Mouse (Mus musculus): ENCODE data around the gene Hoxa10. TPM values are rescaled to one million over a fixed set of nuclear protein-coding genes. Genes with fewer than 3 reads are reported as not detected.
A peak's percentile ranks its signal among the peaks of the same experiment; 100 is the strongest.

Hoxa10 gene
- polyA plus RNA-seq, 1 experiment from 2014 or later, result 79.4 TPM

GRCm38 (mm10) chr6:52229558-52230416 lies 10.9 kb downstream of the Hoxa10 start:
- WGBS, result 2% methylated on average over 43 of the region's 44 CpGs
- Histone ChIP-seq H3K9ac (replicated peaks; ENCODE audit: low read depth, low read length) (peak overlapping the region; percentile 94), H3K27ac (ENCODE audit: low read depth, low read length) (peak overlapping the region; percentile 97), H3K4me3 (ENCODE audit: low read depth, low read length) (peak overlapping the region; percentile 57), H3K27me3 (ENCODE audit: control insufficient read depth, insufficient read depth, low read length) (no peaks in the 10 kb centered on the region), H3K36me3 (ENCODE audit: control insufficient read depth, insufficient read depth, low read length) (no peaks in the 10 kb centered on the region), H3K4me1 (ENCODE audit: control insufficient read depth, insufficient read depth, low read length) (peaks cover 18% of the 10 kb centered on the region), H3K4me2 (ENCODE audit: low read depth, low read length) (peak overlapping the region; percentile 90), H3K9me3 (ENCODE audit: control insufficient read depth, low read length) (no peaks in the 10 kb centered on the region)
- no peak for ATAC-seq (ENCODE audit: low read depth)

GRCm38 (mm10) chr6:52228475-52229465 lies 11.9 kb downstream of the Hoxa10 start:
- peak overlapping the region; percentile 97 for H3K27ac ChIP-seq (ENCODE audit: low read depth, low read length)
- H3K36me3 ChIP-seq (ENCODE audit: control insufficient read depth, insufficient read depth, low read length), result no peaks in the 10 kb centered on the region
- WGBS, result 2% methylated on average over 38 of the region's 38 CpGs
- no peak for ATAC-seq (ENCODE audit: low read depth)
- peak overlapping the region; percentile 90 for H3K4me2 ChIP-seq (ENCODE audit: low read depth, low read length)
- peak overlapping the region; percentile 94 for H3K9ac ChIP-seq (replicated peaks; ENCODE audit: low read depth, low read length)
- H3K4me3 ChIP-seq (ENCODE audit: low read depth, low read length), result peak overlapping the region; percentile 57
- H3K9me3 ChIP-seq (ENCODE audit: control insufficient read depth, low read length), result no peaks in the 10 kb centered on the region
- H3K27me3 ChIP-seq (ENCODE audit: control insufficient read depth, insufficient read depth, low read length), result no peaks in the 10 kb centered on the region
- peaks cover 18% of the 10 kb centered on the region for H3K4me1 ChIP-seq (ENCODE audit: control insufficient read depth, insufficient read depth, low read length)

- 5% methylated on average over 11 of the region's 11 CpGs for WGBS
- Histone ChIP-seq H3K4me2 (ENCODE audit: low read depth, low read length) (peak overlapping the region; percentile 99), H3K27ac (ENCODE audit: low read depth, low read length) (peak overlapping the region; percentile 99), H3K4me3 (ENCODE audit: low read depth, low read length) (peak overlapping the region; percentile 88), H3K27me3 (ENCODE audit: control insufficient read depth, insufficient read depth, low read length) (no peaks in the 10 kb centered on the region), H3K9me3 (ENCODE audit: control insufficient read depth, low read length) (no peaks in the 10 kb centered on the region), H3K9ac (replicated peaks; ENCODE audit: low read depth, low read length) (peak overlapping the region; percentile 98), H3K4me1 (ENCODE audit: control insufficient read depth, insufficient read depth, low read length) (peaks cover 16% of the 10 kb centered on the region), H3K36me3 (ENCODE audit: control insufficient read depth, insufficient read depth, low read length) (no peaks in the 10 kb centered on the region)
- ATAC-seq (ENCODE audit: low read depth), result no peak
These were observed 13.0 kb downstream of the Hoxa10 start for GRCm38 (mm10) chr6:52227470-52228222.

GRCm38 (mm10) chr6:52226569-52227257 lies 13.9 kb downstream of the Hoxa10 start:
- peak overlapping the region; percentile 99 for H3K27ac ChIP-seq (ENCODE audit: low read depth, low read length)
- H3K4me3 ChIP-seq (ENCODE audit: low read depth, low read length), result peak overlapping the region; percentile 88
- no peaks in the 10 kb centered on the region for H3K27me3 ChIP-seq (ENCODE audit: control insufficient read depth, insufficient read depth, low read length)
- ATAC-seq (ENCODE audit: low read depth), result peak; percentile 12
- peak overlapping the region; percentile 98 for H3K9ac ChIP-seq (replicated peaks; ENCODE audit: low read depth, low read length)
- H3K36me3 ChIP-seq (ENCODE audit: control insufficient read depth, insufficient read depth, low read length), result no peaks in the 10 kb centered on the region
- under 1% methylated on average over 26 of the region's 26 CpGs for WGBS
- peaks cover 16% of the 10 kb centered on the region for H3K4me1 ChIP-seq (ENCODE audit: control insufficient read depth, insufficient read depth, low read length)
- H3K4me2 ChIP-seq (ENCODE audit: low read depth, low read length), result peak overlapping the region; percentile 99
- H3K9me3 ChIP-seq (ENCODE audit: control insufficient read depth, low read length), result no peaks in the 10 kb centered on the region

- peak; percentile 63 for ATAC-seq (ENCODE audit: low read depth)
- under 1% methylated on average over 69 of the region's 69 CpGs for WGBS
- H3K9me3 ChIP-seq (ENCODE audit: control insufficient read depth, low read length), result no peaks in the 10 kb centered on the region
- H3K36me3 ChIP-seq (ENCODE audit: control insufficient read depth, insufficient read depth, low read length), result no peaks in the 10 kb centered on the region
- H3K4me2 ChIP-seq (ENCODE audit: low read depth, low read length), result peak overlapping the region; percentile 99
- peak overlapping the region; percentile 98 for H3K9ac ChIP-seq (replicated peaks; ENCODE audit: low read depth, low read length)
- peak overlapping the region; percentile 88 for H3K4me3 ChIP-seq (ENCODE audit: low read depth, low read length)
- H3K27me3 ChIP-seq (ENCODE audit: control insufficient read depth, insufficient read depth, low read length), result no peaks in the 10 kb centered on the region
- peaks cover 16% of the 10 kb centered on the region for H3K4me1 ChIP-seq (ENCODE audit: control insufficient read depth, insufficient read depth, low read length)
- H3K27ac ChIP-seq (ENCODE audit: low read depth, low read length), result peak overlapping the region; percentile 99
These were observed 14.8 kb downstream of the Hoxa10 start for GRCm38 (mm10) chr6:52225612-52226568.

GRCm38 (mm10) chr6:52224895-52225611 lies 15.6 kb downstream of the Hoxa10 start:
- H3K27me3 ChIP-seq (ENCODE audit: control insufficient read depth, insufficient read depth, low read length), result no peaks in the 10 kb centered on the region
- H3K36me3 ChIP-seq (ENCODE audit: control insufficient read depth, insufficient read depth, low read length), result no peaks in the 10 kb centered on the region
- WGBS, result under 1% methylated on average over 36 of the region's 36 CpGs
- peak overlapping the region; percentile 99 for H3K27ac ChIP-seq (ENCODE audit: low read depth, low read length)
- H3K4me3 ChIP-seq (ENCODE audit: low read depth, low read length), result peak overlapping the region; percentile 88
- no peaks in the 10 kb centered on the region for H3K9me3 ChIP-seq (ENCODE audit: control insufficient read depth, low read length)
- peak overlapping the region; percentile 99 for H3K4me2 ChIP-seq (ENCODE audit: low read depth, low read length)
- ATAC-seq (ENCODE audit: low read depth), result no peak
- peaks cover 17% of the 10 kb centered on the region for H3K4me1 ChIP-seq (ENCODE audit: control insufficient read depth, insufficient read depth, low read length)
- peak overlapping the region; percentile 98 for H3K9ac ChIP-seq (replicated peaks; ENCODE audit: low read depth, low read length)
